Mouse (Mus musculus) testis, adult 2 months (tissue): ENCODE results near the gene Acbd3.

Experiments
- CTCF ChIP-seq: fragments of 200-500 bp; IDR thresholded peaks from 2 replicates; pipeline ENCODE4 v1.5.1; 2012; ENCODE audit warnings: low read depth, mild to moderate bottlenecking, inconsistent platforms, low read length, moderate library complexity; ENCODE audit not compliant: control insufficient read depth, insufficient read depth, insufficient replicate concordance
- POLR2A ChIP-seq: fragments of 200-500 bp; IDR thresholded peaks from 2 replicates; pipeline ENCODE4 v1.6.1; 2012; ENCODE audit warnings: low read depth, mild to moderate bottlenecking, inconsistent platforms, low read length, moderate library complexity; ENCODE audit not compliant: control insufficient read depth

GRCm38 (mm10) chr1:180757956-180758520 is 32.2 kb downstream of the Acbd3 start:
- TF ChIP-seq POLR2A (no peak), CTCF (no peak)
